Mouse (Mus musculus) layer of hippocampus, adult 18-20 months (tissue): ENCODE results near the gene Vmn1r218. TPM values are rescaled to one million over a fixed set of nuclear protein-coding genes. Genes with fewer than 3 reads are reported as not detected.
"Not testable (repeated sequence)": the region's sequence is repeated elsewhere in the genome, so short reads cannot be mapped to it uniquely, and the experiment has no call there.

Experiments
- DNase-seq, 2 experiments: peaks; one replicate each; pipeline ENCODE4 v3.0.0; 2022; ENCODE audit warnings: low spot score in 2 of 2
- long read RNA-seq: library from polyadenylated mRNA; stranded (forward); transcript quantifications from one replicate; pipeline ENCODE4 v2.0.0, GENCODE M21; 2021
- total RNA-seq, 2 experiments: library from RNA; stranded (reverse); gene quantifications; 2 replicates each; pipeline ENCODE4 v1.2.3; 2021

Gene Vmn1r218
- not detected for total RNA-seq
- long read RNA-seq: 0 reads

DNA sequence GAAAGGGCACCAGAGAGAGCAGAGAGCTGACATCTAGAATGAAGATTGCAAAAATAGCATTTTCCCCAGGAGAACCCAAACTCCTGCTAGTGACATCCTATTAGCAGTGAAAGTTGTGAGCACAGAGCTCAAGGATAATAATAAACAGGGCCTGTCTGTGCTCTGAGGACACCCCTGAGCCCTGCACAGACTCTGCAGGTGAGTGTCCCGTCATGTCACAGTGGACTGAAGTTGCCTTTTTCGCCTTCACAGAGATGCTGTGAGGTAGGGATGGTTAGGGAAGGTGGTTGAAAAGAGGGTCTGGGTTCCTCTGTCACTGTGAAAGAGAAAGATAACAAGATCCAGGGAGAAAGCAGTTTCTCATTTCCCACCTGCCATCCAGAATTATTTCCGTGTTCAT lies at the start of gene Vmn1r218:
Gene Vmn1r218 (plus strand): TSS at position 57 of the 400 bp plus-strand sequence.
- DNase-seq: no peak

- DNase-seq: no peak
These were observed 38.6 kb upstream of the Vmn1r218 start for GRCm38 (mm10) chr13:23094386-23094785.

GRCm38 (mm10) chr13:23118126-23118525 lies 14.8 kb upstream of the Vmn1r218 start, which contains the start of gene Vmn1r217:
Gene Vmn1r217 (minus strand): TSS chr13:23118226.
- DNase-seq: not testable (repeated sequence)

- no peak for DNase-seq
These were observed 12.3 kb upstream of the Vmn1r218 start for GRCm38 (mm10) chr13:23120611-23121010.

DNA sequence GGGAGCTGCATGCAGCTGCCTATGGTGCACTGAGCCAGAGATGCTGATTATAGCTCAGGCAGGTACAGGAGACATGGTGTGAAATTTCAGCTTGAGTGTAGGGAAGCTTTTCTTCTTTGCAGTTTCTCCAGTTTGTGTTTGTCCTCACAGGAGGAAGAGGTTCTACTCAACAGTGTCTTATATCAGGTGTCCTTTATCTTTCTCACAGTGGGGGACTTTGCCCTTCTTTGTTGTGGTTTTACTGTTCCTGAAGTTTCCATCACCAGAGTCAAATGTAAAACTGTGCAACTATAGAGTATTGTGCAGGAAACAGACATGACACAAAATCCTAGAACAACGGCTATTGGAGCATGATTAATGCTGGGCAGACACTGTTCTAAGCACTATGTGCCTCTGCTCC lies 546 bp downstream of the Vmn1r218 start:
- no peak for DNase-seq

- peak; percentile 5 to 28 for DNase-seq
These were observed 5.9 kb downstream of the Vmn1r218 start for GRCm38 (mm10) chr13:23138880-23139279.

DNA sequence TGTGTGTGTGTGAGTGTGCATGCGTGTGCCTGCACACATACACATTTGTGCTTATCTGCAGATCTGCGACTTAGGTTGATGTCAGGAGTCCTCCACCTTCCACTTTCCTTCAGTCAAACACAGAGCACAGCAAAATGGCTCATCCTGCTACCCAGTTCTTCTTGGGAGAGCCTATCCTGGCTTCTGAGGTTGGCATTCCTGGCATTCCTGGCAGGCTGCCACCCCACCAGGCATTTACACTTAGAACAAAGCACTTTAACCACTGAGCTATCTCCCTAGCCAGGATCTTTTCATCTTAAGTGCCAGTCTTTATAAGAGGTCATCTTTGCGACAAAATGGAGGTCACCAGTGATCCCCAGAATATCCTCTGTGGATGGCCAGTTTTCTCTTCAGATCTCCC lies 24.9 kb downstream of the Vmn1r218 start:
- DNase-seq: no peak

DNA sequence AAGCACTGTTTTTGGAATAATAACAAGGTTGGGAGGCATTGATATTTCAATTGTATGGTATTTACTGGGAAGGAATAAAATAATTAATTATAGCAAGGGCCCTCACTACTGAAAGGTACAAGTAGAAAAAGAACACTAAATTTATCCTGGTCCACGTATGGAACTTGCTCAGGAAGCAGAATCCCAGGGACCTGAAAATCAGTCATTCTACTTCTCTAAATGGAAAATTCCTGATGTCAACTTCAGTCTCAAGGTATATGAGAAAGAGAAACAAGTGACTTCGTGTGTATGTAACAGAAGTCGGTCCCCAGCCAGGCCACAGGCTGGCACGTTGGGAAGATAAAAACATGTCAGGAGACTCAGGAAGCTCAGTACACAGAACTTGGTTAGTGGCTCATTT lies 26.1 kb downstream of the Vmn1r218 start, which contains the start of gene Vmn1r219:
Gene Vmn1r219 (plus strand): TSS at position 301 of the 400 bp plus-strand sequence.
- DNase-seq: no peak

GRCm38 (mm10) chr13:23166471-23166870 lies 33.5 kb downstream of the Vmn1r218 start:
- DNase-seq: not testable (repeated sequence)

DNA sequence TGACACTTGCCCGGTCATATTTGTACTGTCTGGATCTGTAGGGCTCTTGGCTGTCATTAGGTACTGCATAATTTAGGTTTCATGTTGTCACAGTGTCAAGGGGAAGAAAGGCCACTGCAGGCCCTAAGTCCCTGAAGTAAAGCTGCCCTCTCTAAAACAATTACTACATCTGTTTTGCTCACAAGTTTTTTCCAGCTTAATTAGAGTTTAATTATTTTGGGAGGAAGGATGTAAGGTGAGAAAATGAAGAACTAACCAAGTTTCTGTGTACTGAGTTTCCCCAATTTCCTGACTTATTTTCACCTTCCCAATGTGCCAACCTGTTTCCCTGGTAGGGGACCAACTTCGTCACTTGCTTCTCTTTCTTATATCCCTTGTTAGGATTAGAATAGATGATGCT lies 54.9 kb downstream of the Vmn1r218 start, which contains the start of gene Vmn1r220:
Gene Vmn1r220 (minus strand): TSS at position 101 of the 400 bp plus-strand sequence.
- no peak for DNase-seq

Other genes starting within 250 kb of the Vmn1r218 start
- gene Vmn1r212, start 248.9 kb upstream of the Vmn1r218 start, total RNA-seq: not detected
- not detected for gene Vmn1r213, start 125.5 kb upstream of the Vmn1r218 start, total RNA-seq
- gene Vmn1r214, start 102.7 kb upstream of the Vmn1r218 start, total RNA-seq: not detected
- gene Vmn1r215, start 65.1 kb upstream of the Vmn1r218 start, total RNA-seq: not detected
- not detected for gene Vmn1r217, start 14.9 kb upstream of the Vmn1r218 start, total RNA-seq
- gene Vmn1r219, start 26.2 kb downstream of the Vmn1r218 start, total RNA-seq: not detected
- gene Vmn1r220, start 54.8 kb downstream of the Vmn1r218 start, total RNA-seq: not detected
- gene Vmn1r221, start 81.0 kb downstream of the Vmn1r218 start, total RNA-seq: not detected
- gene Vmn1r222, start 102.8 kb downstream of the Vmn1r218 start, total RNA-seq: not detected
- not detected for gene Vmn1r223, start 114.0 kb downstream of the Vmn1r218 start, total RNA-seq
- 10 to 100 TPM; 30.8 to 31.6 TPM for gene Zfp322a, start 236.1 kb downstream of the Vmn1r218 start, total RNA-seq